Mouse (Mus musculus) c-Kit-positive CD71-negative TER-119-negative erythroid progenitor cells, embryonic 14.5 days (primary cell): Measurements from ENCODE around the gene Col6a2.
A peak's percentile ranks its signal among the peaks of the same experiment; 100 is the strongest.

Experiments
- DNase-seq: peaks from one replicate; pipeline ENCODE4 v3.0.0-alpha.2; 2013; ENCODE audit warnings: low read depth

Gene Col6a2

GRCm38 (mm10) chr10:76622928-76623680 is at the start of gene Col6a2:
Gene Col6a2, minus strand, starts transcription at chr10:76623630.
- peak; percentile 32 for DNase-seq

DNA sequence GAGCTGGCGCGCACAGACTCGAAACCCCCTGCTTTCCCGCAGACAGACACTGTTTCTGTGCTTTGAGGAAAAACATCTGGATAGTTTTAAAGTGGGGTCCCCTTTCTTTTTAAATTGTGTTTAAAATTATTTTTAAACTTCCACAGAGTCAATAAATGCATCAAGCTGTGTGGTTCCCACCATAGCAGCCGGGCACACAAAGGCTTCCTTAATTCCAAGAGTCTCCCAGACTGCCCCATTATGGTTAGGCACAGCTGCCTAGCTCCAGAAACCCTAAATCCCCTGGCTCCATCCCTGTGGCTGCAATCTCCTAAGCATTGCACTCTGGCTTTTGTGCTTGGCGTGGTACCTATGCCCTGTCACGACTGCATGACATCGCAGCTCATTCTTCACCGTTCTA is 48.5 kb upstream of the Col6a2 start:
- DNase-seq: no peak

DNA sequence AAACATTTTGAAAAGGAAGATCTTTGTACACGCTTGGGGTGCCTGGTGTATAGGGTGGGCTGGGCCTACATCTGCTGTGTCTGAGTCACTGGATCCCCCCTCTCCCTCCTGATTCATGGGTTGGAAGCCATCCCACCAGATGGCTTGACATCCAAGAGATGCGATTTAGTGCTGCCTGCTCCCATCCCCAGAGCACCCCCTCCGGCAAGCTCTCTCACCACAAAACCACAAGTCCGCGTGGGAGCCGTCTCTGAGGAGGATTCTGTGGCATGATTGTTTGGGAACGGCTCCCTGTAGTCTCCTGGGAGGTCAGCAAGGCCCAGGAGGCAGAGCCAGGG is 45.5 kb upstream of the Col6a2 start:
- no peak for DNase-seq

- no peak for DNase-seq
These were observed 45.0 kb upstream of the Col6a2 start for GRCm38 (mm10) chr10:76668261-76668946.

DNA sequence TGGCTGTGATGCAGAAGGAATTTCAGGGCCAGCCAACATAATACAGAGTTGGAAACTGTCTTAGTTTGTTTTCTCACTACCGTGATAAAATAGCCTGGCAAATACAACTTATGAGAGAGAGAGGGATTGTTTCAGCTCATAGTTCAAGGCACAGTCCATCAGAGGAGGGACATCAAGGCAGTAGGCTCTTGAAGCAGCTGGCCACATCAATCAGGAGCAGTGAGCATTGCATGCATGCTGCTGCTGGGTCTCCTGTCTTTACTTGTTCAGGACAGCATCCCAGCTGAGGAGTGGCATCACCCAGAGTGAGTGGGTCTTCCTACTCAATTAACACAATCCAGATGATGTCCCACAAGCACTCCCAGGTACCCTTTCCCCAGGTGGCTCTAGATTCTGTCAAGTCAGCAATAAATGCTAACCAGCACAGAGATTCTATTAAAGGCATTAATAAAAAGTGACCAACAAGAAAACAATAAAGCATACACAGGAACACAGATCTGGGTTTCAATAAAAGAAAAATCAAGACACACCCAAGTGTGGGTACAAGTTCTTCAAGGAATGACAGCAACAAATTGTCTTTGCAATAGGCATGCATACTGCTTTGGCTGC is 43.9 kb upstream of the Col6a2 start:
- no peak for DNase-seq

DNA sequence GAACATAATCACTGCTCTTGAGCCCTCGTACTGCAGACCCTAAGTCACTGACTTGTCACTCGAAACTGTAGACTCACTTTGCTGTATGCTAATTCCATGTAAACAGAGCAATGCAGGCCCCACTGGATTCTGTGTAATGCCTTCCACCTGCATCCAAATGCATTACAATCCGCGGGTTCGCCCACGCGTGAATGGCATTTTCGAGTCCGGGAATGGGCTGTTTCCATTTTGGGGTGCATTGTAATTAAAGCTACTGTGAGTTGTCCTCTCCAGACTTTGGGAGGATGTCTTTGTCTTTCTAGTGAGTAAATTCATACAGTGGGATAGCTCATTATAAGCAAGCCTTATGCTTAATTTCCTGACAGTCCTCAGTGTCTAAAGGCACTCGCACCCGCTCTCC is 42.1 kb upstream of the Col6a2 start:
- no peak for DNase-seq

DNA sequence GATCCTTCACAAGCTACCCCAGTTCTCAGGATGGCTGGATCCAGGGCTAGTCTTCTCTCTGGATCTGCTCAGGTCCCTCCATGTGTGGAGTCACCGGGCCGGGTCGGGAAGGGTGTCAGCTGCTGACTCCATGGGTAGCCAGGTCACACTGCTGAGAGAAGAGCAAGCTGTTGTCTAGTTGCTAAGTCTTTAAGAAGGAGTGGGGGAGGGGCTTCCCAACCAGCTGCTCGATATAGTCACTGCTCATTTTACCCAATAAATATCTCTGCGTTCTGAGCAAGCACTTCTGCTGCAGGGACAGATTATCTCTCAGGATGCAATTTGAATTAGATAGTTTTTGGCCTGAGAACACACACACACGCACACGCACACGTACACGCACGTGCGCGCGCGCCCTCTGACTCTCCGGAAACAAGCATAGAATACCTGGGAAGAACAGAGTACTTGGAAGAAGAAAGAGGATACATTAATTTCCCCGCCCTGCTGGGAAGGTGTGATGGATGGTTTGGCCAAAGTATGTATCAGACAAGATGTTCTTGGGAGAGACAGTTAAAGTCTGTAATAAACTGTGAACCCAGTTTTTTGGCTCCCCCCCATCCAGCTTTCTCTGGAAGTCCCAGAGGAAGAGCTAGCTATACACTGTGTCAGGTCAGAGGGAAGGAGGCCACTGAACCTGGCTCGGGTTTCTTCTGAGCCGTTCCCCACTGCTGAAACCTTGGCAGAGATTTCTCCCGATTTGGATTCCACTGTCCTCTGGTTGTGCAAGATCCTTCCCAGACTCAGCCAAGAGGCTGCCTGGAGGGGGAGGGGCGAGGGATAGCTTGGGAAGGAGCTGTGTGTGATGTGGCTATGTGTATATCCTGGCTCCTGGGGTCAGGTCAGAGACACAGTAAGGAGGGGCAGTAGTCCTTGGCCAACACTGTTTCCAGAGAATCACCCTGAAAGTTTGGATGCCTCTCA is 41.0 kb upstream of the Col6a2 start:
- DNase-seq: no peak

DNA sequence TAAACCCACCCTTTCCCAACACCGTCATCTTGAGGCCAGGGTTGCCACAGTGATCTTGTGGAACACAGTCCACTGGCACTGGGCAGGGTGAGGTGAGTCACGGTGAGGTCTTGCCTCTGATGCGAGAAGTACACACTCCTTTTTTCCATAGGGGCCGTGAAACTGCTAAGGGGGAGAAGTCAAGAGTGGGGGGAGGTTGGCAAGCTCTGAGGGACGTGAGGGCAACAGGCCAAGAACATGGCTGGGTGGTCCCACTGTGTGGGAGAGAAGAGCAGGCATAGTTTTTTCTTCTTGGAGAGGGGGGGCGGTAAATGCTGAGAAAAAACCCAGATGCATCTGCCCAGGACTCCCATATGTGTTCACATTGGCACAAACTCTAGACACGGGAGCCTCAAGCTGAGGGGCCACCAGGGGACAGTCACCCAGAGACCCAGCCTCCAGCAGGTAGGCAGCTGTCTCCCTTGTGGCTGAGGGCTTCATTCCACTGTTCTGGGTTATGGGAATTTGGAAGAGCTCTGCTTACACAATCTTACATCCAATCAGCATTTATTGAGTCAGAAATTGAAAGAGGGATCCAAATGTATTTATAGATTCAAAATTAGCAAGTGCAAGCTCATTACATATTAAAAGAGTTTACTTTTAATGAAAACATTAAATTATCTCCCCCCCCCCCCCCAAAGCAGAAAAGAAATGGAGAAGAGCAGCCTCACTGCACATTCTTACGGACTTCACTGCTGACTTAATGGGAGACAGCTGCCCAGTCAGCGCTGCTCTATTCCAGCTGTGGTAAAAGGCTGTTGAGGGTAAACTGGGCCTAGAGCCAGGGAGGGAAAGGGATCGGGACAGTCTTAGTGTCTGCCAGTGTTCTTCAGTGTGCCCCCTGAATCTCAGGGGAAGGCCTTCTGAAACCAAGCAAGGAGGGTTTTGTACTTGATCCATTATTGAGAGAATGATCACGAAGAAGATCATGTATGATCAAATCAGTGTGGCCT is 30.2 kb upstream of the Col6a2 start:
- DNase-seq: no peak

GRCm38 (mm10) chr10:76650662-76651342 is 27.4 kb upstream of the Col6a2 start:
- no peak for DNase-seq

DNA sequence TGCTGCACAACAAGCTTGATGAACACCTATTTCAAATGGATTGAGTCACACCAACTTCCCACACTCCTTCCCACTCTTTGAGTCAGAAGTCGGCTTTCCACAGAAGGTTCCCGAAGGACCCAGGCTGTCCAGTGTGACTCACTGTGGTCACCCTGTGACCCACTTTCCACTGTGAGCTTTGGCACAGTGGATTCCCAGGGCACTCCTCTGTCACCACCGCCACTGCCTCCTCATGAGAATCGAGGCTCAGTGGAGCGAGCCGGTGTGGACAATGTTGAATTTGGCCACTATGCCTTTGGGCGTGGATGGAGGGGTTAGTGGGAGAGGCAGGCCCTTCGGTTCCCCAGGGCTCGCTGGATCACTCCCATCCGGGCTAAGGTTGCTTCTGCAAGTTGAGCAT is 25.3 kb upstream of the Col6a2 start:
- DNase-seq: no peak

DNA sequence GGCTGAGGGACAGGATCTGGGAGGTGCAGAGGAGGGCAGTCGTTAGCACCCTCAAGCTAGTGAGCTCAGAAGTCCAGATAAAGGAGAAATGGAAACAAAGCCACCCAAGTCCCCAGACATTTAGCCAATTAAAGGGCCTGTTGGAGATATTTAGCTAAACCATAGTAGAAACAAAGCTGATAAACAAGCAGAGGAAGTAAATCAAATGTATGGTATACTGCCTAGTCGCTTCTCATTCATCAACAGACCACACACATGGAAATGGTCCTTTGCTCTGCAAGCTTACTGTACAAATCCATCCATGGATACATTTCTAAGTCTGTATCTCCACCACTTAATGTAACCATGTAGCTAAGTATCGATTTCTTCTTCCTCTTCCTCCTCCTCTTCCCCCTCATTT is 24.0 kb upstream of the Col6a2 start:
- no peak for DNase-seq

GRCm38 (mm10) chr10:76645686-76646085 is 22.3 kb upstream of the Col6a2 start:
- no peak for DNase-seq

DNA sequence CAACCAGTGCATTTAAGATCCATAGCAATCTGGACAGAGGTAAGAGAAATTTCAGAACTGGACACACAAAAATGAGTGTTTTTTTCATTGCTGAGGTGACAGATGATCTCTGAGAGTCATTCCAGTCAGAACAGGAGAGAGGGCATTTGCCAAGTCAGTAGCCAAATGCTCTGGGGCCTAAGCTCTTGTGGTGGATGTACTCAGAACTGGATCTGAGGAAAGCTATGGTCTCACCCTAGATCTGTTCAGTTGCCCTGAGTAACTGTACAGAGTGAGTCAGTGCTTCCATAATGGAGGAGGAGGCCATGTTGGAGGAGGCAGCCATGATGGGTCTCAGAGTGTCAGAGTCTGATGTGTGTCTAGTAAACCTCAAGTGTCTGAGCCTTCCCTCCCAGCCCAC is 21.6 kb upstream of the Col6a2 start:
- DNase-seq: no peak

DNA sequence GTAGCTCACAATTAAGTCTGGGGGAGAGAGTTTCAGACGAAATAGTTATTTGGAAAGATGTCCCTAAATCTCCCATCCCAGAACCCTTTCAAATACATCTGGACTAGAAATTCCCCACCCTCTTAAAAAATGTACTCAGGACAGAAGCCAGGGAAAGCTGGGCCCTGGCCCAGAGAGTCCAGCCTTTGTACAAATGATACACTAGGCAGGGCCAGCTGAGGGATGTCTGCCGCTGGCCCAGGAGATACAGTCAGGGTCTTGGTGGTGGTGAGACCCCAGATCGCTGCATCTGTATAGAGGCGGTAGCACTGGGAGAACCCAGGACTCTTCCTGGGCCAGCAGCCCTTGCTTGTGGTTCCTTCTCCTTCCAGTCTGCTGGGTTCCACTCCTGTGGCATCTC is 20.6 kb upstream of the Col6a2 start:
- no peak for DNase-seq

DNA sequence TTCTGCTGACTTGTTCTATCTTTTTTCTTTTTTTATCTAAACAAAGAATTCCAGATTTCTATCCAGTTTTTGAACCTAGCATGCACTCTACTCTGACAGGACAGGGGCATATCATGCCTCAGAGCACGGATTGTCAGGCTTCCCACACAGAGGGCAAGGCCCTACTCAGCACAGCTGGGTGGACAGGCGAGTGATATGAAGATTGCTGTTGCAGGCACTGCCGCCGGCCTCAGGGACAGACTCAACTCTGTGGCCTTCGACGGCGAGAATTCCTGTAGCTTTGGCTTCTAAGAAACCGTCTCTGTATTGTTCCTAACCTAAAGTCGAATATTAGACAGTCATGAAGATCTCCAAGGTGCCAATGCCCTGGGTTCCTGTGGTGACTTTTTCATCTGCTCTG is 20.0 kb upstream of the Col6a2 start:
- no peak for DNase-seq

DNA sequence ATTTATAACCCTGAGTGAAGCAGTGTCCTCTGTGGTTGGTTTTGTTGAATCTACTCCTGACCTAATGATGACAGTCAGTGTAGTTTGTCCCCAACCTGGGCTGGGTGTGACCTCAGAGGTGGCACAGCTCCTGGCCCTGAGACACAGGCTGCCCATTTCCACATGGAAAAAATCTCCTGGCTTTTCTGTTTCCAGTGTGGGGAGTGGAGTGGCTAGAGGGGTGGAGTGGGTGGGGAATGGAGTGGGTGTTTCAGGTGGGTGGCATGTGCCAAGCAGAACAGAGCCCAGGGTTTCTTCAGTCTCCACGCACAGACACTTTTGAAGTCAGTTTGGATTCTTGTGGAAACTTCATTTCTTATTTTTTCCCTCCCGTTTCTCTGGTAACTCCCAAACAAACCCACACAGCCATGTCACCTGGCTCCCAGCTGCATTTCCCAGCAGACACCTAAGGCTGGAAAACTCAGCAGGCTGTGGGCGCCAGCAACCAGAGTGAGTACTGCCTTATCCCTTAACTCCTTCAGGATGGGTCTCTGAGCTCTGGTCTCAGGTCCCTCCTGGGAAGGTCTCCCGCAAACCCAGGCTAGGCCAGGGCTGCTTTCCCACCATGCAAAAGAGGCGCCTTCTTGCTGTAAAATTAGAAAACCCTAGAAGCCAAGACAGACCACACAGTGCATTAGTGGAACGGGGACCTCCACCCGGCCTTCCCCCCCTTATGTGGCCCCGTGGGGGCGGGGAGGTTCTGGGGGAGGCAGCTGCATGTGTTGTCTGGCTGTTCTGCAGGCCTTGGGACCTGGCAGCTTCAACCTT is 19.4 kb upstream of the Col6a2 start:
- no peak for DNase-seq

DNA sequence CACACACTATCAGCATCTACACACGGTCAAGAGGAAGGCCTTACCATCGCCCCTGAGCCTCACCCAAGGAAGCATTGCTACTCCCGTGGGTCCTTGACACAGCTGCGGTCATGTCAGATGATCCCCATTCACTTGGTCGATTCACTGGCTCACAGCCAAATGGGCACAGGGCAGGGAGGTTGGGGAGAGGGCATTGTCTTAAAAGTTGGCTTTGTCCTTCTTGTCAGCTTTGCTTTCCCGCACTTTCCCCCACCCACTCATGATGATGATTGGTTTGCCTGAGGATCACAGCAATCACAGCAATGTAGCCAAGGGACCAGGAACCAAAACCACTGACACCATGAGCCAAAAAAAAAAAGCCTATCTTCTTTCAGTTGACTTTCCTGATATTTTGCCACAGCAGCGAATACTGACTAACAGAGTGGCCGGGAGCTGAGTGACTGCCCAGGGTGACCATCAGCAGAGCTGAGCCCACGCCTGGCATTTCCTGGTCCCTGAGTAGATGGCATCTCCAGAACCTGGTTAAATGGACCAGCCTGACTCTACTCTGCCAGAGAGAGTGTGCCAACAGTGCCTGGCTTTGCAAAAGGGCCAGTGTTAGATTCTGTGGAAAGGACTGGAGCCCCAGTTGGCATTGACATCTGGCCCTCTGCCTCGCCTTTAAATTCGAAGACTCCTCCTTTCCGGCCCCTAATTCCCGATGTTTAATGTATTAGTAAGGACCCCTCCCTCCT is 18.6 kb upstream of the Col6a2 start:
- no peak for DNase-seq

DNA sequence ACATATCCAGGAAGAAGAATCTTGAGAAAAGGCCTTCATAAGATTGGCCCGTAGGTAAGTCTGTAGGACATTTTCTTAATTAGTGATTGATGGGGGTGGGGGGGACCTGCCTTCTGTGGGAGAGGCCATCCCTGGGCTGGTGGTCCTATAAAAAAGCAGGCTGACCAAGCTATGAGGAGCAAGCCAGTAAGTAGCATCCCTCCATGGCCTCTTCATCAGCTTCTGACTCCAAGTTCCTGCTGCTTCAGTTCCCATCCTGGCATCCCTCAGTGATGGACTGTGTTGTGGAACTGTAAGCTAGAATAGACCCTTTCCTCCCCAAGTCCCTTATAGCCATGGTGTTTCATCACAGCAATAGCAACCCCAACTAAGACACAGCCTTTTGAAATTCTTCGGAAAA is 16.5 kb upstream of the Col6a2 start:
- DNase-seq: no peak

GRCm38 (mm10) chr10:76636601-76637000 is 13.2 kb upstream of the Col6a2 start:
- no peak for DNase-seq
